Mouse (Mus musculus): Measurements from ENCODE around the gene Nfatc2ip. TPM values are rescaled to one million over a fixed set of nuclear protein-coding genes. Genes with fewer than 3 reads are reported as not detected.

The Nfatc2ip gene
- polyA plus RNA-seq, 1 experiment from 2014 or later, result 2.6 TPM

- 88% methylated on average over 7 of the region's 7 CpGs for WGBS
- H3K4me2 ChIP-seq (replicated peaks; ENCODE audit: low read depth, low read length), result no peak overlapping the region
- H3K4me3 ChIP-seq (ENCODE audit: low read depth, low read length), result no peak overlapping the region
- peaks cover 4% of the 10 kb centered on the region for H3K4me1 ChIP-seq (ENCODE audit: control insufficient read depth, insufficient read depth, low read length)
- peaks cover 8% of the 10 kb centered on the region; the same call in 1 of the 2 replicates for H3K36me3 ChIP-seq (ENCODE audit: control insufficient read depth, insufficient read depth, low read length)
- H3K9ac ChIP-seq (replicated peaks; ENCODE audit: low read depth, low read length), result no peak overlapping the region
- H3K9me3 ChIP-seq (ENCODE audit: control insufficient read depth, low read depth, low read length), result no peaks in the 10 kb centered on the region
- no peak for ATAC-seq (ENCODE audit: insufficient number of reproducible peaks, insufficient read depth, low FRiP score, low read depth)
- no peak overlapping the region for H3K27ac ChIP-seq (ENCODE audit: low read length)
- H3K27me3 ChIP-seq (ENCODE audit: control insufficient read depth, insufficient read depth, low read length), result no peaks in the 10 kb centered on the region
Measured at GRCm38 (mm10) chr7:126434726-126435125, 38.2 kb upstream of the Nfatc2ip start.

GRCm38 (mm10) chr7:126430167-126430566 lies 33.6 kb upstream of the Nfatc2ip start:
- H3K4me2 ChIP-seq (replicated peaks; ENCODE audit: low read depth, low read length), result peak overlapping the region; percentile 75; the same call in 1 of the 2 replicates
- peaks cover 8% of the 10 kb centered on the region; the same call in 1 of the 2 replicates for H3K36me3 ChIP-seq (ENCODE audit: control insufficient read depth, insufficient read depth, low read length)
- no peak overlapping the region for H3K27ac ChIP-seq (ENCODE audit: low read length)
- H3K27me3 ChIP-seq (ENCODE audit: control insufficient read depth, insufficient read depth, low read length), result no peaks in the 10 kb centered on the region
- ATAC-seq (ENCODE audit: insufficient number of reproducible peaks, insufficient read depth, low FRiP score, low read depth), result no peak
- H3K4me3 ChIP-seq (ENCODE audit: low read depth, low read length), result no peak overlapping the region
- H3K4me1 ChIP-seq (ENCODE audit: control insufficient read depth, insufficient read depth, low read length), result peaks cover 10% of the 10 kb centered on the region
- no peaks in the 10 kb centered on the region; the same call in 1 of the 2 replicates for H3K9me3 ChIP-seq (ENCODE audit: control insufficient read depth, low read depth, low read length)
- no peak overlapping the region for H3K9ac ChIP-seq (replicated peaks; ENCODE audit: low read depth, low read length)

GRCm38 (mm10) chr7:126429503-126429898 lies 33.0 kb upstream of the Nfatc2ip start:
- Histone ChIP-seq H3K4me1 (ENCODE audit: control insufficient read depth, insufficient read depth, low read length) (peaks cover 10% of the 10 kb centered on the region), H3K9me3 (ENCODE audit: control insufficient read depth, low read depth, low read length) (no peaks in the 10 kb centered on the region; the same call in 1 of the 2 replicates), H3K9ac (replicated peaks; ENCODE audit: low read depth, low read length) (peak overlapping the region; percentile 61; the same call in 1 of the 2 replicates), H3K4me3 (ENCODE audit: low read depth, low read length) (peak overlapping the region; percentile 67), H3K36me3 (ENCODE audit: control insufficient read depth, insufficient read depth, low read length) (peaks cover 8% of the 10 kb centered on the region; the same call in 1 of the 2 replicates), H3K4me2 (replicated peaks; ENCODE audit: low read depth, low read length) (peak overlapping the region; percentile 75), H3K27me3 (ENCODE audit: control insufficient read depth, insufficient read depth, low read length) (no peaks in the 10 kb centered on the region), H3K27ac (ENCODE audit: low read length) (peak overlapping the region; percentile 84; the same call in 1 of the 2 replicates)
- 25% methylated on average over 15 of the region's 15 CpGs for WGBS
- peak; percentile 5; the same call in 1 of the 2 replicates for ATAC-seq (ENCODE audit: insufficient number of reproducible peaks, insufficient read depth, low FRiP score, low read depth)

GRCm38 (mm10) chr7:126428631-126429502 lies 32.3 kb upstream of the Nfatc2ip start, which contains the start of gene Rabep2:
Gene Rabep2 (plus strand): TSS chr7:126428759.
- peak; percentile 93 for ATAC-seq (ENCODE audit: insufficient number of reproducible peaks, insufficient read depth, low FRiP score, low read depth)
- peak within 1 kb of the TSS; percentile 67 for H3K4me3 ChIP-seq (ENCODE audit: low read depth, low read length)
- H3K27ac ChIP-seq (ENCODE audit: low read length), result peak within 1 kb of the TSS; percentile 84
- H3K4me2 ChIP-seq (replicated peaks; ENCODE audit: low read depth, low read length), result peak within 1 kb of the TSS; percentile 75
- H3K9me3 ChIP-seq (ENCODE audit: control insufficient read depth, low read depth, low read length), result no peaks in the 10 kb centered on the region; the same call in 1 of the 2 replicates
- peaks cover 10% of the 10 kb centered on the region for H3K4me1 ChIP-seq (ENCODE audit: control insufficient read depth, insufficient read depth, low read length)
- WGBS, result under 1% methylated on average over 76 of the region's 82 CpGs
- H3K9ac ChIP-seq (replicated peaks; ENCODE audit: low read depth, low read length), result peak within 1 kb of the TSS; percentile 61
- H3K27me3 ChIP-seq (ENCODE audit: control insufficient read depth, insufficient read depth, low read length), result no peaks in the 10 kb centered on the region
- H3K36me3 ChIP-seq (ENCODE audit: control insufficient read depth, insufficient read depth, low read length), result peaks cover 3% of the 10 kb centered on the region; the same call in 1 of the 2 replicates

- Histone ChIP-seq H3K27me3 (ENCODE audit: control insufficient read depth, insufficient read depth, low read length) (no peaks in the 10 kb centered on the region), H3K27ac (ENCODE audit: low read length) (peak overlapping the region; percentile 84), H3K9ac (replicated peaks; ENCODE audit: low read depth, low read length) (peak overlapping the region; percentile 61), H3K4me1 (ENCODE audit: control insufficient read depth, insufficient read depth, low read length) (peaks cover 10% of the 10 kb centered on the region), H3K36me3 (ENCODE audit: control insufficient read depth, insufficient read depth, low read length) (no peaks in the 10 kb centered on the region), H3K9me3 (ENCODE audit: control insufficient read depth, low read depth, low read length) (no peaks in the 10 kb centered on the region; the same call in 1 of the 2 replicates), H3K4me2 (replicated peaks; ENCODE audit: low read depth, low read length) (peak overlapping the region; percentile 75), H3K4me3 (ENCODE audit: low read depth, low read length) (peak overlapping the region; percentile 67)
- WGBS, result 10% methylated on average over 4 of the region's 4 CpGs
- ATAC-seq (ENCODE audit: insufficient number of reproducible peaks, insufficient read depth, low FRiP score, low read depth), result peak; percentile 1; the same call in 1 of the 2 replicates
Measured at GRCm38 (mm10) chr7:126428154-126428553, 31.6 kb upstream of the Nfatc2ip start.

- Histone ChIP-seq H3K4me2 (replicated peaks; ENCODE audit: low read depth, low read length) (no peak overlapping the region), H3K9ac (replicated peaks; ENCODE audit: low read depth, low read length) (no peak overlapping the region), H3K4me3 (ENCODE audit: low read depth, low read length) (no peak overlapping the region), H3K27me3 (ENCODE audit: control insufficient read depth, insufficient read depth, low read length) (no peaks in the 10 kb centered on the region), H3K36me3 (ENCODE audit: control insufficient read depth, insufficient read depth, low read length) (no peaks in the 10 kb centered on the region), H3K4me1 (ENCODE audit: control insufficient read depth, insufficient read depth, low read length) (peaks cover 10% of the 10 kb centered on the region), H3K27ac (ENCODE audit: low read length) (no peak overlapping the region), H3K9me3 (ENCODE audit: control insufficient read depth, low read depth, low read length) (no peaks in the 10 kb centered on the region; the same call in 1 of the 2 replicates)
- 45% methylated on average over 12 of the region's 13 CpGs for WGBS
- no peak for ATAC-seq (ENCODE audit: insufficient number of reproducible peaks, insufficient read depth, low FRiP score, low read depth)
Measured at GRCm38 (mm10) chr7:126427323-126427860, 30.9 kb upstream of the Nfatc2ip start.

- Histone ChIP-seq H3K27ac (ENCODE audit: low read length) (no peak overlapping the region), H3K4me3 (ENCODE audit: low read depth, low read length) (no peak overlapping the region), H3K4me1 (ENCODE audit: control insufficient read depth, insufficient read depth, low read length) (0 out of 2 replicates have a peak, but pooled peaks cover 3% of the 10 kb centered on the region), H3K27me3 (ENCODE audit: control insufficient read depth, insufficient read depth, low read length) (no peaks in the 10 kb centered on the region), H3K4me2 (replicated peaks; ENCODE audit: low read depth, low read length) (no peak overlapping the region), H3K9me3 (ENCODE audit: control insufficient read depth, low read depth, low read length) (no peaks in the 10 kb centered on the region; the same call in 1 of the 2 replicates), H3K9ac (replicated peaks; ENCODE audit: low read depth, low read length) (no peak overlapping the region), H3K36me3 (ENCODE audit: control insufficient read depth, insufficient read depth, low read length) (no peaks in the 10 kb centered on the region)
- WGBS, result 87% methylated on average over 6 of the region's 6 CpGs
- no peak for ATAC-seq (ENCODE audit: insufficient number of reproducible peaks, insufficient read depth, low FRiP score, low read depth)
Measured at GRCm38 (mm10) chr7:126424161-126424560, 27.6 kb upstream of the Nfatc2ip start.

GRCm38 (mm10) chr7:126421756-126422155 lies 25.2 kb upstream of the Nfatc2ip start:
- Histone ChIP-seq H3K4me1 (ENCODE audit: control insufficient read depth, insufficient read depth, low read length) (no peaks in the 10 kb centered on the region), H3K4me3 (ENCODE audit: low read depth, low read length) (no peak overlapping the region), H3K4me2 (replicated peaks; ENCODE audit: low read depth, low read length) (no peak overlapping the region), H3K9ac (replicated peaks; ENCODE audit: low read depth, low read length) (no peak overlapping the region), H3K36me3 (ENCODE audit: control insufficient read depth, insufficient read depth, low read length) (no peaks in the 10 kb centered on the region), H3K9me3 (ENCODE audit: control insufficient read depth, low read depth, low read length) (no peaks in the 10 kb centered on the region; the same call in 1 of the 2 replicates), H3K27ac (ENCODE audit: low read length) (no peak overlapping the region), H3K27me3 (ENCODE audit: control insufficient read depth, insufficient read depth, low read length) (no peaks in the 10 kb centered on the region)
- ATAC-seq (ENCODE audit: insufficient number of reproducible peaks, insufficient read depth, low FRiP score, low read depth), result no peak
- 87% methylated on average over 5 of the region's 5 CpGs for WGBS
